Mouse (Mus musculus): ENCODE measurements around the gene Pcsk2.

- TF ChIP-seq CTCF (IDR thresholded peaks at IDR 0.05; ENCODE audit: low read depth): no peak
- TF ChIP-seq EP300 (IDR thresholded peaks at IDR 0.05; ENCODE audit: low read depth): no peak
Observed at GRCm38 (mm10) chr2:143806924-143807664, 261.1 kb downstream of the Pcsk2 start.
